Mouse (Mus musculus) urinary bladder, postnatal 10 days (tissue): ENCODE results near the gene Trap1.
A peak's percentile ranks its signal among the peaks of the same experiment; 100 is the strongest.
"Not testable (repeated sequence)": the region's sequence is repeated elsewhere in the genome, so short reads cannot be mapped to it uniquely, and the experiment has no call there.

Source experiments
- DNase-seq: peaks from one replicate; pipeline ENCODE4 v3.0.0; 2022; ENCODE audit warnings: low spot score

Trap1 gene

GRCm38 (mm10) chr16:4077384-4078061, at the start of gene Trap1:
Gene Trap1, minus strand, starts transcription at chr16:4077827.
- DNase-seq: peak; percentile 84

- no peak for DNase-seq
Measured at GRCm38 (mm10) chr16:4117072-4117471, 39.4 kb upstream of the Trap1 start.

- no peak for DNase-seq
Measured at GRCm38 (mm10) chr16:4100374-4100773, 22.7 kb upstream of the Trap1 start.

- no peak for DNase-seq
Measured at GRCm38 (mm10) chr16:4097521-4097920, 19.9 kb upstream of the Trap1 start.

DNA sequence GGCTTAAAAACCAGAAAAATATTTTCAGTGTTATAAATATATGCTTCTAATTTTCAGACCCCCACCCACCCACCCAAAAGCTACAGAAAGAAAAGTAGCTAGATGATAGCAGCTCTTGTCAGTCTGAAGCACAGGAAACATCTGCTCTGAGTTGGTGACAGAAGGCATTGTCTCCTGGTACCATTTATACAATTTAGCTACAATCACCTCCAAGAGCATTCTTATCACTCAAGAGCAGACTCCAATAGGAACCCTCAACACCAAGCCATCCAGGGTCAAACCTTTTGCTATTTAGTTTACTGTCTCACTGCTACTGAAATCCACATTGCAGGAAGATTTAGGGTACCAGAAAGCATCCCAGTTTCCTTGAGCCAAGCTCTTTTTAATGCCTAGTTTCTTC, 19.3 kb upstream of the Trap1 start:
- no peak for DNase-seq

DNA sequence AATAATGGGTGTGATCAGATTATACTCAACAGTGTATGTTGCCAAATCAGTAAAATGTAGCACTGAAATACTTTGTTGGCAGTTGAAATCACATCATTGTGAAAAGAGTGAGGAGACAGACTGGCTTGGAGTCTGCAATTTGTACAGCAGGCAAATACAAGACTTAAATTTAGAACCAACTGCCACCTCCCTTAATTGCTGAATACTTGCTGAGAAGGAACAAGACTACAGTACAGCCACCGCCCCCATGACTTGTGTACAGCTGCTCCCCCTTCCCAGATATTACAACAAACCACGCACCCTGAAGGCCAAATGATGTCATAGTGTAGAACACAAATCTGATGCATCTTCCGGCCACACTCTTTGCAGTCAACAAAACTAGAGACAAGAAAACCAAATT, 18.5 kb upstream of the Trap1 start:
- DNase-seq: no peak

GRCm38 (mm10) chr16:4087214-4087913, 9.7 kb upstream of the Trap1 start:
- DNase-seq: no peak

DNA sequence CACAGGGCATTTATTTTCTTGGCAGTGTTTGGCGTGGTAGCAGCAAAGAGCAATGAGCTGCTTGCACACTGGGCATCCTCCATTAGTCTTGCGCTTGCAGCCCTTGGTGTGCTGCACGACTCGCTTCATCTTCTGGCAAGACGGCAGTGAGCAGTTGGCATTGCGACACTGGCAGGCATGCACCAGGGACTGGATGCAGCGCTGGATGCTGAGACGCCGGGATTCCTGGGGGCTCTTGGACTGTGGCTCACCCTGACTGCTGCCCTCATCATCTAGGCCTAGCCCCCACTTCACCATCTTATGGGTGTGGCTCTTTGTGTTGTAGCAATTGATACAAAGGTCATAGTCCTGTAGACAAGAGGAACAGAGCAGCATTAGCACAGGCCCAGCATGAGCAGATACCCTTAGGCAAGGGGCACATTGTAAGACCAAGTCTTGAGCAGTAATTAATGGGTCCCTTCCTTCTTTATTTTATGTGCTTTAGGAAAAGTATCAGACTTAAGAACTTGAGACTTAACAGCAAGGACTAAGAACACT, 8.3 kb upstream of the Trap1 start:
- no peak for DNase-seq

- no peak for DNase-seq
Measured at GRCm38 (mm10) chr16:4085051-4085450, 7.4 kb upstream of the Trap1 start.

DNA sequence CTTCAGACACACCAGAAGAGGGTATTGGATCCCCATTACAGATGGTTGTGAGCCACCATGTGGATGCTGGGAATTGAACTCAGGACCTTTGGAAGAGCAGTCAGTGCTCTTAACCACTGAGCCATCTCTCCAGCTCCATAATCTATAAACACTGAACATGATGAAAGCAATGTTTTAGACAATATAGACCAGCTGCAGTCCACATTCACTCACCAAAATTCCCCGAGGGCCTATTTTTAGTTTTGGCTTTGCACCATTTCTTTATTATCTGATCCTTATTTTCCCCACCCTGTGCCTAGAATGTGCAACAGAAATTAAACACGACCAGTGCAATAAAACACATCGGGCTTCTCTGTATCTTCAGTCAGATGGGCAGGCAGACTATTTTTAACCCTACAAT, 2.8 kb upstream of the Trap1 start:
- DNase-seq: not testable (repeated sequence)

DNA sequence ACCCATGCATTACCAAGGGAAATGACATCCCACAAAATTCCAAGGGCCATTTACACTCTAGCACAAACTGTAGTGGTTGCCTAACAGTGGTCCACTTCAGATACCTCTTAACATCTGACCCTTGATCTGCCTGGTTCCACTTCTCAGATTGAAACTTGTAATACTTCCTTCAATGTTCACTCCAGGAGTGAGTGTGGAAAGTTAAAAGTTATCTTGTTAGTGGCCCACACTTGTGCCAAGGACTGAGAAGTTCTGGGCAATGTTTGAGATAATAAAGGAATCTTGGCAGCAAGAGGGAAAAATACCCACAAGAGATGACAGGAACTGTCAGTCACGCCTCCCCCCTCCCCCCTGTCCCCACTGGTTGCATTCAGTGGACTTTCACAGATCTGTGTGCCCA, 2.0 kb upstream of the Trap1 start:
- no peak for DNase-seq

DNA sequence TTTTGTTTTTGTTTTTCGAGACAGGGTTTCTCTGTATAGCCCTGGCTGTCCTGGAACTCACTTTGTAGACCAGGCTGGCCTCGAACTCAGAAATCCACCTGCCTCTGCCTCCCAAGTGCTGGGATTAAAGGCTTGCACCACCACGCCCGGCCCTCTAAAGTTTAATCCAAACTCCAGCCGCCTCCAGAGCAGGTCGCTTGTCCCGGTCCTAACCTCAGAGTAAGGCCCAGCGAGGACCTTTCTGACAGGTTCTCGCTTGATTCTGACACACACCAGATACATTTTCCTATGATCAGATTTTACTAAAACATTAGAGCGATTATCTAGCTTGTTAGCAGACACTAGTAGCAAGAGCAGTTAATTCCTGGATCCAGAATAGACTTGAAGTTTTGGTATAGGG, 675 bp upstream of the Trap1 start:
- DNase-seq: not testable (repeated sequence)

- DNase-seq: no peak
Measured at GRCm38 (mm10) chr16:4074836-4075235, 2.8 kb downstream of the Trap1 start.

GRCm38 (mm10) chr16:4074297-4074696, 3.3 kb downstream of the Trap1 start:
- no peak for DNase-seq

- no peak for DNase-seq
Measured at GRCm38 (mm10) chr16:4068588-4068987, 9.0 kb downstream of the Trap1 start.

- DNase-seq: no peak
Measured at GRCm38 (mm10) chr16:4064945-4065344, 12.7 kb downstream of the Trap1 start.

- no peak for DNase-seq
Measured at GRCm38 (mm10) chr16:4053811-4054210, 23.8 kb downstream of the Trap1 start.

- no peak for DNase-seq
Measured at GRCm38 (mm10) chr16:4052601-4053000, 25.0 kb downstream of the Trap1 start.

DNA sequence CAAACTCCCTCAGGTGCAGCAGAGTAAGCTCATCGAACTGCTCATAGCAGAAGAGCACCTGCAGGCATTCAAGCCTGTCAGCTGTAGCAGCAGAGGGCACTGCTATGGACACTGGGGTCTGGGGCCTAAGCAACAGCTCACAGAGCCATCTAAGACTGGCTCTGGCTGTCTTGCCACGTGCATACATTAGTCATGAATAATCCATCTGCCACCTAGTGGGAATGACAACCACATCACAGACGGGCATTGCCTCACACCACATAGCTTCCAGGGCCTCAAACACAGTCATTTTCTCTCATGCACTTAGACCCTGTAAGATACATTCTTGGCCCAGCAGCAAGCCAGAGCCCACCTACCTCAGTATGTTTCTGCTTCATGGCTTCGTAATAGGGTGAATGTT, 32.1 kb downstream of the Trap1 start:
- no peak for DNase-seq

GRCm38 (mm10) chr16:4044093-4044492, 33.5 kb downstream of the Trap1 start:
- no peak for DNase-seq

DNA sequence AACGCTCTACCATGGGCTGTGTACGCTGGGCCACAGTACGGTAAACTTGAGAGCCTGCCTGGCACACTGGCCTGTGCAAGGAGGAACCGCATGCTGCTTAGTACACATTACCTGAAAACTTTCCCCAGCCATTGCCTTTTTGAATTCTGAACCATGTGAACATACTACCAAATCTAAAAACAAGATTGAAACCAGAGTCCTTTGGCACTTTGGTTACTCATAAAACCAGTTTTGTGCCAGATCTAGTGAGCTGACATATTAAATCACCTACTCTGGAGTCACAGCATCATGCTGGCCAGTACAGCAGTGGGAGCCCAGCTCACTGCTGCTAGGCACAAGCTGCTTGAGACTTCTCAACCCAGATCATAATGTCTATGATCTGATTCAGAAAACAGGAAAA, 36.0 kb downstream of the Trap1 start:
- DNase-seq: no peak

DNA sequence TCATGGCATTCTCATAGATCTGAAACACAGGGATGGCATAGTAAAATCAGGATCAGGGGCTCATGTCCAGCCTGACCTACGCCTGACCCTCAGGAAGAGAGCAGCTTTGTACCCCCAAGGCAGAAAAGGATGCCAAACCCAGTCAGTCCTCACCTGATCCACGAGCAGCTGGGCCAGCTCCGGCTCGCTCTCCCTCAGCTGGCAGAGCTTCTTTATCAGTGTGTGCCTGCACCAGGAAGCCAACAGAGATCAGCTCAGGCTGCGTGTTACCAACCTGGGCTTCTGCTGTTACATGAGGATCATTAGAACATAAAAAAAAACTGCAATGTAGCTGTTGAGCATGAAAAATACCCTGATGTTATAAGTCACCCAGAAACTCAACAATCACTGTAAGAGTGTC, 37.4 kb downstream of the Trap1 start:
- DNase-seq: no peak

DNA sequence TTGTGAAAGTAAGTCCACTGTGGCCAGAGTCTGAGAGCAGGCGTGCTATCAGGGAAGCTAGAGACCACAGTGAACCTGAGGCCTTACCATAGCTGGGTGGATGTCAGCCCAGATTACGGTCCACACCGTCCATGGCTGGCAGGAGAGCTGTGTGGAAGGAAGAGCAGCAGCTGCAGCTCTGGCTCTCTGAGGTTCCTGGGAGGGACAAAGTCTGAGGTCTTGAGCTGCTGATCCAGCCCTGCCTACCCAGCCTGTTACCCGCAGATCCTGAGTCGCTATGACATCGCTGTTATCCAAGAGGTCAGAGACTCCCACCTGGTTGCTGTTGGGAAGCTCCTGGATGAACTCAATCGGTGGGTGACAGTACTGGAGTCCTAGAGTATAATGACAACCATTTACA, 39.9 kb downstream of the Trap1 start:
- DNase-seq: no peak

DNA sequence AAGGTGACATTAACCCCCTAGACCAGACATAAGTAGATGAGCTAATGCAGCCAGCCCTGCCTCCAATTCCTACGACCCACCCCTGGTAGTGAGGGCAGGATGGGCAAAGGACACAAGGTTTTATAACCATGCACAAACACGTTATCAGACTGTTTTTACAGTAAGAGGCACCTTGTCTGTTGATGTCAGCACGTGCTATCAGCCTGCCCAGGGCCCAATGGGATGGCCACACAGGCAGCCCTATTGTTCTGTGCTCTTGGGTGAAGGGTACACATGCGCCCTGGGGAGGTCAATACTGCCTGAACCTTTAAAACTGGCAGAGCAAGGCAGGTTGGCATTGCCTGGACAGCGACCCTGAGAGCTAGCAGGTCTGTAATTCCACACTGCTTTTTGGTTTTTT, 40.8 kb downstream of the Trap1 start, which contains the start of gene Dnase1:
Gene Dnase1, plus strand, starts transcription at position 136 of the 400 bp plus-strand sequence.
- DNase-seq: no peak
